Mouse (Mus musculus) CH12.LX (cell line): Measurements from ENCODE around the gene Rtn4rl1. TPM values are rescaled to one million over a fixed set of nuclear protein-coding genes. Genes with fewer than 3 reads are reported as not detected.

Experiments used
- DNase-seq: peaks from one replicate; pipeline ENCODE4 v3.0.0-alpha.2; 2013; ENCODE audit errors: extremely low read depth
- H3K27ac ChIP-seq: 2 replicates; pipeline ENCODE4 v1.5.1; 2012; ENCODE audit warnings: low read depth, mild to moderate bottlenecking, control low read depth, moderate library complexity; ENCODE audit not compliant: insufficient read depth
- H3K27me3 ChIP-seq: replicated peaks from 2 replicates; pipeline ENCODE3; 2012; ENCODE audit warnings: inconsistent platforms
- H3K36me3 ChIP-seq, 2 experiments: replicated peaks in 1 of 2; 2 replicates each; pipeline versions ENCODE3 to v1.6.1; 2012; ENCODE audit warnings: inconsistent platforms in 1 of 2, low read length in 1 of 2, mild to moderate bottlenecking in 1 of 2, mixed read lengths in 1 of 2, moderate library complexity in 1 of 2; ENCODE audit not compliant: control insufficient read depth in 1 of 2, insufficient read depth in 1 of 2
- H3K4me1 ChIP-seq, 2 experiments: 2 replicates each; pipeline ENCODE4 v1.6.1; 2012; ENCODE audit warnings: inconsistent platforms in 1 of 2, moderate library complexity in 1 of 2; ENCODE audit not compliant: insufficient read depth in 2 of 2, control insufficient read depth in 1 of 2
- H3K4me2 ChIP-seq: 2 replicates; pipeline ENCODE4 v1.6.1; 2012; ENCODE audit warnings: low read depth, mild to moderate bottlenecking, control low read depth; ENCODE audit not compliant: poor library complexity, insufficient read depth, severe bottlenecking
- H3K4me3 ChIP-seq, 3 experiments: fragments of 150-350 bp in 1 of 3; sonication (generic) in 1 of 3; replicated peaks in 1 of 3; 2 replicates each; pipeline versions ENCODE3 to v1.5.1; 2011 to 2012; ENCODE audit warnings: low read depth in 2 of 3, low read length in 2 of 3, mild to moderate bottlenecking in 2 of 3, moderate library complexity in 2 of 3, control low read depth in 1 of 3, improper control_type of control experiment in 1 of 3, inconsistent platforms in 1 of 3, mixed read lengths in 1 of 3; ENCODE audit not compliant: poor library complexity in 1 of 3
- H3K79me2 ChIP-seq: replicated peaks from 2 replicates; pipeline ENCODE4 v1.6.1; 2012; ENCODE audit warnings: mild to moderate bottlenecking, moderate library complexity; ENCODE audit not compliant: control insufficient read depth, poor library complexity, insufficient read depth, severe bottlenecking; ENCODE audit errors: extremely low read depth
- H3K9ac ChIP-seq: 2 replicates; pipeline ENCODE4 v1.6.1; 2012; ENCODE audit warnings: low read depth, mild to moderate bottlenecking, control low read depth, moderate library complexity; ENCODE audit not compliant: insufficient read depth
- H3K9me3 ChIP-seq: replicated peaks from 2 replicates; pipeline ENCODE3; 2012; ENCODE audit warnings: low read length, inconsistent platforms, mixed read lengths
- CHD1 ChIP-seq: IDR thresholded peaks from 2 replicates; pipeline ENCODE4 v1.6.1; 2012; ENCODE audit warnings: low read depth, low read length, improper control_type of control experiment, inconsistent platforms
- CHD2 ChIP-seq: IDR thresholded peaks from 2 replicates; pipeline ENCODE4 v1.6.1; 2011; ENCODE audit warnings: low read length, improper control_type of control experiment
- E2F4 ChIP-seq: IDR thresholded peaks from 2 replicates; pipeline ENCODE4 v1.6.1; 2011; ENCODE audit warnings: low read depth, low read length, improper control_type of control experiment; ENCODE audit not compliant: insufficient replicate concordance
- ELF1 ChIP-seq: IDR thresholded peaks from 2 replicates; pipeline ENCODE4 v1.6.1; 2014; ENCODE audit warnings: low read depth, mild to moderate bottlenecking, inconsistent platforms, low read length, improper control_type of control experiment
- EP300 ChIP-seq: IDR thresholded peaks from 2 replicates; pipeline ENCODE4 v1.6.1; 2011; ENCODE audit warnings: low read length, improper control_type of control experiment
- HCFC1 ChIP-seq: IDR thresholded peaks from 2 replicates; pipeline ENCODE4 v1.6.1; 2012; ENCODE audit warnings: low read depth, mild to moderate bottlenecking, inconsistent platforms, low read length, improper control_type of control experiment
- IRF4 ChIP-seq: IDR thresholded peaks from 2 replicates; pipeline ENCODE4 v1.6.1; 2014; ENCODE audit warnings: low read depth, mild to moderate bottlenecking, inconsistent platforms, low read length, improper control_type of control experiment
- JUN ChIP-seq: IDR thresholded peaks from 2 replicates; pipeline ENCODE4 v1.6.1; 2011; ENCODE audit warnings: low read depth, mild to moderate bottlenecking, low read length, improper control_type of control experiment, moderate library complexity; ENCODE audit not compliant: insufficient read depth
- JUND ChIP-seq: conservative IDR thresholded peaks from 2 replicates; pipeline ENCODE4 v1.6.1; 2011; ENCODE audit warnings: low read depth, low read length, improper control_type of control experiment
- KAT2A ChIP-seq: IDR thresholded peaks from 2 replicates; pipeline ENCODE4 v1.6.1; 2012; ENCODE audit warnings: low read length, improper control_type of control experiment, inconsistent platforms; ENCODE audit not compliant: insufficient replicate concordance
- MAFK ChIP-seq: IDR thresholded peaks from 2 replicates; pipeline ENCODE4 v1.6.1; 2011; ENCODE audit warnings: low read length, improper control_type of control experiment; ENCODE audit not compliant: insufficient replicate concordance
- MAX ChIP-seq: IDR thresholded peaks from 2 replicates; pipeline ENCODE4 v1.6.1; 2011; ENCODE audit warnings: low read length, improper control_type of control experiment
- MEF2A ChIP-seq: IDR thresholded peaks from 2 replicates; pipeline ENCODE4 v1.6.1; 2014; ENCODE audit warnings: low read depth, mild to moderate bottlenecking, inconsistent platforms, low read length, improper control_type of control experiment, borderline replicate concordance
- MXI1 ChIP-seq: IDR thresholded peaks from 2 replicates; pipeline ENCODE4 v1.6.1; 2011; ENCODE audit warnings: mild to moderate bottlenecking, low read depth, low read length, improper control_type of control experiment
- NRF1 ChIP-seq: IDR thresholded peaks from 2 replicates; pipeline ENCODE4 v1.6.1; 2014; ENCODE audit warnings: low read depth, mild to moderate bottlenecking, inconsistent platforms, low read length, improper control_type of control experiment, moderate library complexity
- PAX5 ChIP-seq: IDR thresholded peaks from 2 replicates; pipeline ENCODE4 v1.6.1; 2012; ENCODE audit warnings: low read length, inconsistent platforms, mixed read lengths
- SMC3 ChIP-seq: IDR thresholded peaks from 2 replicates; pipeline ENCODE4 v1.6.1; 2011; ENCODE audit warnings: low read depth, low read length, improper control_type of control experiment
- TBP ChIP-seq: conservative IDR thresholded peaks from 2 replicates; pipeline ENCODE4 v1.6.1; 2011; ENCODE audit warnings: low read depth, low read length, improper control_type of control experiment
- TCF12 ChIP-seq: IDR thresholded peaks from 2 replicates; pipeline ENCODE4 v1.6.1; 2014; ENCODE audit warnings: low read depth, mild to moderate bottlenecking, inconsistent platforms, low read length, improper control_type of control experiment
- UBTF ChIP-seq: IDR thresholded peaks from 2 replicates; pipeline ENCODE4 v1.6.1; 2012; ENCODE audit warnings: low read depth, mild to moderate bottlenecking, inconsistent platforms, low read length, improper control_type of control experiment, moderate library complexity
- USF2 ChIP-seq: conservative IDR thresholded peaks from 2 replicates; pipeline ENCODE4 v1.6.1; 2011; ENCODE audit warnings: low read depth, low read length, improper control_type of control experiment
- ZKSCAN1 ChIP-seq: IDR thresholded peaks from 2 replicates; pipeline ENCODE4 v1.6.1; 2012; ENCODE audit warnings: low read depth, inconsistent platforms, low read length, improper control_type of control experiment, borderline replicate concordance
- ZMIZ1 ChIP-seq: IDR thresholded peaks from 2 replicates; pipeline ENCODE4 v1.6.1; 2012; ENCODE audit warnings: low read depth, mild to moderate bottlenecking, inconsistent platforms, low read length, improper control_type of control experiment
- dilution Hi-C: fragments of 300-500 bp; cut with MboI; formaldehyde crosslinking; loops from 2 replicates; pipeline ENCODE4 v1.14.3; 2020; ENCODE audit warnings: low sequenced_read_pairs; ENCODE audit not compliant: extremely low pct_unique_long_range_greater_than_20kb, extremely low pct_ligation_motif_present
- in situ Hi-C: fragments of 300-500 bp; cut with MboI; formaldehyde crosslinking; loops from 3 replicates; pipeline ENCODE4 v1.14.3; 2019; ENCODE audit warnings: low sequenced_read_pairs, low pct_ligation_motif_present, low pct_unique_long_range_greater_than_20kb, mixed read lengths
- polyA plus RNA-seq: library from polyadenylated mRNA; unstranded; fragments of >175 nt; gene quantifications from 2 replicates; pipeline ENCODE4 v1.2.1, GENCODE M21; 2012; ENCODE audit warnings: low read depth; ENCODE audit not compliant: insufficient read length
- total RNA-seq, 2 experiments: library from RNA; depleted of rRNA; stranded (reverse); fragments of 300-350 nt in 1 of 2; fragments of >200 nt in 1 of 2; gene quantifications; 2 replicates each; pipeline ENCODE4 v1.2.3; 2012 to 2014

Gene Rtn4rl1
- total and polyA plus RNA-seq, 3 experiments, result 0.04 to 0.09 TPM; not detected in 1

- Histone ChIP-seq H3K27ac (no peak overlapping the region), H3K4me3 (no peak overlapping the region), H3K27me3 (no peaks in the 10 kb centered on the region), H3K36me3 (peaks cover 86 to 98% of the 10 kb centered on the region in 2 experiments), H3K9me3 (no peaks in the 10 kb centered on the region), H3K4me2 (no peak overlapping the region), H3K9ac (no peak overlapping the region), H3K4me1 (no peaks in the 10 kb centered on the region), H3K79me2 (no peaks in the 10 kb centered on the region)
- dilution Hi-C loops, result no loop called here
- TF ChIP-seq CHD2, result no peak
- TF ChIP-seq JUND, result no peak
- TF ChIP-seq JUN, result no peak
- TF ChIP-seq UBTF, result no peak
- no peak for TF ChIP-seq SMC3
- no peak for TF ChIP-seq TBP
- no peak for TF ChIP-seq HCFC1
- no peak for TF ChIP-seq E2F4
- no peak for TF ChIP-seq KAT2A
- TF ChIP-seq NRF1, result no peak
- TF ChIP-seq TCF12, result no peak
- TF ChIP-seq EP300, result no peak
- TF ChIP-seq ZKSCAN1, result no peak
- TF ChIP-seq MAX, result no peak
- no peak for TF ChIP-seq MAFK
- no peak for TF ChIP-seq CHD1
- TF ChIP-seq MEF2A, result no peak
- no peak for TF ChIP-seq IRF4
- in situ Hi-C loops, result no loop called here
- DNase-seq, result no peak
These were observed 117.2 kb downstream of the Rtn4rl1 start for GRCm38 (mm10) chr11:75310813-75311212.

DNA sequence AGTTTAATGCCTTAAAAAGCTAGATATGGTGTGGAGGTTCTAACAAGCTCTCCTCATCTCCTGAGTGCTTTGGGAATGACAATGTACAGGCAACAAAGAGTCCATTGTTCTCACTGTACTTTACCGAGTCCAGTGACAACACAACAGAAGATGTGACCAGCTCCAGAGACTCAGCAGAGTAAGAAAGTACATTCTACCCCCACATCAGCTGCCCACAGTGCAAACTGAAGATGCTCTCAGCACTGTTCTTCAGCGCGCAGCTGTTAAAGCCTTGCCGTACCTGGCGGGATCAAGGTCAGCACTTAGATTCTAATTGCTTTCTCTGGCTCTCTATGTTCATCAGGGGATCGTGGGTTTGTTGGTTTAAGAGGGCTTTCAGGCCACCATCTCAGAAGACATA lies 118.2 kb downstream of the Rtn4rl1 start:
- Histone ChIP-seq H3K36me3 (peaks cover 82 to 96% of the 10 kb centered on the region in 2 experiments), H3K9me3 (no peaks in the 10 kb centered on the region), H3K27ac (no peak overlapping the region), H3K9ac (no peak overlapping the region), H3K79me2 (no peaks in the 10 kb centered on the region), H3K4me3 (no peak overlapping the region), H3K27me3 (no peaks in the 10 kb centered on the region), H3K4me1 (no peaks in the 10 kb centered on the region), H3K4me2 (no peak overlapping the region)
- dilution Hi-C loops, result no loop called here
- DNase-seq, result no peak
- TF ChIP-seq ZMIZ1, result no peak
- TF ChIP-seq ELF1, result no peak
- no peak for TF ChIP-seq USF2
- TF ChIP-seq MXI1, result no peak
- no peak for TF ChIP-seq ZKSCAN1
- no peak for TF ChIP-seq PAX5
- TF ChIP-seq E2F4, result no peak
- in situ Hi-C loops, result no loop called here
